Mouse (Mus musculus): ENCODE results near the gene R3hdm4.

Gene R3hdm4

DNA sequence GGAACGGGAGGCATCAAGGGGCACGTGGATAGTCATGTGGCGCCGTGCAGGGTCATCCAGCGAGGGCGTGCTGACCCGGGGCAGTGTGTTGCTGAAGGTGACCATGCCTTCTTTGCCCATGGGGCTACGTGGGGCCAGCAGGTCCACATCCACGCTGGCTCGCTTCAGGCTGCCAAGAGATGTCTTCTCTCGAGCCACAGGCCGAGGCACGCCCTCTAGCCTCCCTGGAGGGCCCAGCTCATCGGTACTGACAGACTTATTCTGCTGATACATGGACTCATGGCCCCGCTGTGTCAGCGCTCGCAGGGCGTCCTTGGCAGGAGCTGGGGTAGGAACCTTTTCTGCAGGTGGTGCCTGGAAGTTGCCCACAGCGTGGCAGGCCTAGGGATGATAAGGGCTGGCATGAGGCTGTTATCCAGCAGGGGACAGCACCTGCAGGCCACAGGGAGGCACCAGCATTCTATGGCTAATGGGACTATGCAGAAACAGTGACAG lies 55.2 kb downstream of the R3hdm4 start:
- no peak for DNase-seq (ENCODE audit: low spot score)

DNA sequence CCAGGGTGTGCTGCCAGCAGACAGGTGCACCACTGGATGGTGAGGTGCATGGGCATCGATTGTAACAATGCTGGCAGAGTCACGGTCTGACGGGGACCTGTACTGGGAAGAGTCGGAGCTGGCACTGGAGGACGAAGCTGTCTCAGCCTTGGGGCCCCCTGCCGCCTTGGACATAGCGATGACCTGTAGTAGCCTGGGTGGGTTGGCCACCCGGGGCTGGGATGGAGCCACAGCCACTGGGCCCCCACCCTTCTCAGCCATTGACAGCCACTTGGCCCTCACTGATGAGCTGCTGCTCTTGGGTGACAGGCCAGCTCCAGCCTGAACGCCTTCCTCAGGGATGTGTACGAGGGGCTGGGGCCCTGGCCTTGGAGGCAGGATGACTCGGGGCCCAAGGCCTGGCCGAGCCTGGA lies 55.8 kb downstream of the R3hdm4 start:
- DNase-seq (ENCODE audit: low spot score): no peak

DNA sequence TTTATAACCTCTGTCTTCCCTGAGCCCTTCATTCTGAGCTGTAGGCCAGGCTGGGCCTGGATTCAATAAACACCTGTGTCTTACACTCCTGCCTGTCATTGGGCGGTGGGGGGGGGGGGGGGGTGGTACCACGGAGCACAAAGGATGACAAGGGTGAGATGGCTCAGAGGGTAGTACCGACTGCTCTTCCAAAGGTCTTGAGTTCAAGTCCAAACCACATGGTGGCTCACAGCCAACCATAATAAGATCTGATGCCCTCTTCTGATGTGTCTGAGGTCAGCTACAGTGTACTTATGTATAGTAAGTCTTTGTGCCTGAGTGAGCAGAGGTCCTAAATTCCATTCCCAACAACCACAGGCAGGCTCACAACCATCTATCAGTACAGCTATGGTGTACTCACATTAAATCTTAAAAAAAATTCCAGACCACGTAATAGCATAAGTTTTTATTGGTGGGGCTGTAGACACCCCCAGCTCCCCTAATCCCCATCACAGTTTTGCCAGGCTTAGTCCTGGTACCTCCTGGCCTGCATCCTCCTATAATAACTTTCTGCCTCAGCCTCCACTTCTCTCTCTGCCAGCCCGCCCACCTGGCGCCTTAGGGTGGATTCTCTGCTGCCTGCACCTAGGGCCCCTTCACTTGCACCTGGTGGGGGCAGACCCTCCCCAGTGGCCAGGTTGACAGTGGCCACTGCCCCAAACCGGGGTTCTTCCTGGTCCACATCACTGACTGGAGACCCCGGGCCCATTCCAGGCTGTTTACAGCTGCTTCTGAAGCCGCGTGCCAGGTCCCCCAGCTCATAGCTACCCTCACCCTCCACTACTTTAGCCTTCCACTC lies 56.4 kb downstream of the R3hdm4 start:
- no peak for DNase-seq (ENCODE audit: low spot score)

DNA sequence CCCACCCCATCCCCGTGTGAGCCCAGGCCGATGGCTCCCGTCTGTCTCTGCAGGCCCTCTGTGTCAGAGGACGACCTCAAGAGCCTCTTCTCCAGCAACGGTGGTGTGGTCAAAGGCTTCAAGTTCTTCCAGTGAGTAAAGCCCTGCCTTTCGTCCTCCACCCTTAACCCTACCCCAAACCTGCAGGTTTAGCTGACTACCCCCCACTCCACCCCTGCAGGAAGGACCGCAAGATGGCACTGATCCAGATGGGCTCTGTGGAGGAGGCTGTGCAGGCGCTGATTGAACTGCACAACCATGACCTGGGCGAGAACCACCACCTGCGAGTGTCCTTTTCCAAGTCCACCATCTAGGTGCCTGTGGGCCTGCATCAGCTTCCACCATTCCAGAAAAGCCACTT lies 58.1 kb downstream of the R3hdm4 start:
- no peak for DNase-seq (ENCODE audit: low spot score)

DNA sequence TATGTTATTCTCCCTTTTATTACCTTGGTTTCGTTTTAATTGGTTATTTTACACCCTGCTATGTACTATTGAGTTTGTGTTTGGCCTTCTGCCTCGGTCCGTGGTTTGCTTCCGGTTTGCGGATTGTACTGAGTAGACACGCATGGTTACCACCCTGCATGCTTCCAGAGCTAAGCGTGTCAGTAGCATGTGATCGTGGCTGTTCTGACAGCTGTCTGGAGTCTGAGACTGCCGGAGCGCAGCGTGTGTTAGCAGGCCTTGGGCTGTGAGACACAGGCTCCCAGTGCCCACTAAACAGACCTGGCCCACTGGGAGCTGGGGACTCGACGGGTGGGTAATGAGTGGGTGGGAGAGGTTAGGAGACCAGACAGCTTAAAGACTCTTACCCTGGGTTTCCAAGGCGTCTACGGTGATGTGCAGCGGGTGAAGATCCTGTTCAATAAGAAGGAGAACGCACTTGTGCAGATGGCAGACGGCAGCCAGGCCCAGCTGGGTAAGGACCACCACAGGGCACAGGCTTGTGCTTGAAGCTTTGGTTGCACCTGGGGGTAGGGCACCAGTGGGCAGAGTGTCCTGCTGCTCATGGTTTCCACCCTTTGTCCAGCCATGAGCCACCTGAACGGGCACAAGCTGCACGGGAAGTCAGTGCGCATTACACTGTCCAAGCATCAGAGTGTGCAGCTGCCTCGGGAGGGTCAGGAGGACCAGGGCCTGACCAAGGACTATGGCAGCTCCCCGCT lies 58.8 kb downstream of the R3hdm4 start:
- no peak for DNase-seq (ENCODE audit: low spot score)

DNA sequence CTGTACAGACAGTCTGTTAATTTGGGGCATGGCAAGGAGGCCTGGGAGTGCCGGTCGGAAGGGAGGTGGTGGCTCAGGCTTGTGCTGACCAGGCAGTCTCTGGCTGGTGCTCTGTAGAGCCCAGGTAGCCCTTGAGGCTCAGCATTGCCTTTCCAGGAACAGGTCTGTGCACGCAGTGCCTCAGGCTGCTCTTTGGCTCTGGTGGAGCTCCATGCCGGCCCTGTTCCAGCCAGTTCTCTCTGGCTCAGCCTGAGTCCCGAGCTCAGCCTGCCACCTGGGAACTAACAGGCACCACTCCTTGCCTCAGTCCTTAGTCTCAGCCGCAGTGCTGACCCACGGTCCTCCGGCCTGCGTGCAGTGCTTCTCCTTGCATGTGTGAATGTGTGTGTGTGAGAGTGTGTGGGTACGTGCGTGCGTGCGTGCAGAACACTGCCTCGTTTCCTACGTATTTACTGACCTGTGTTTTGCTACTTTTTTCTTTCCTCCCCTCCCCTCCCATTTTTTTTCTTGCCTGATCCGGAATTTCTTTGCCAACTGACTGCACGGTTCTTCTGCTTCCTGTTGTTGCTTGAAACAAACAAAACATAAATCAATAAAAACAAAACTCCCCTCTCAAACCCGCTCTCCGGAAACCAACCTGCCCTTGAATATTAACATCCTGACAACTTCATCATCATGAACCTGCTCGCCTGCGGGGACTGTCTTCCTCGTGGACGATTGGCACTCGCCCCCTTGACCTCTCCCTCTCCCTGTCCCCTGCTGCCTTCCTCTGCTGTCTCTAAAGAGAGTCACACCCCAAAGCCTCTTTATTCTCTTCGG lies 59.6 kb downstream of the R3hdm4 start:
- no peak for DNase-seq (ENCODE audit: low spot score)

DNA sequence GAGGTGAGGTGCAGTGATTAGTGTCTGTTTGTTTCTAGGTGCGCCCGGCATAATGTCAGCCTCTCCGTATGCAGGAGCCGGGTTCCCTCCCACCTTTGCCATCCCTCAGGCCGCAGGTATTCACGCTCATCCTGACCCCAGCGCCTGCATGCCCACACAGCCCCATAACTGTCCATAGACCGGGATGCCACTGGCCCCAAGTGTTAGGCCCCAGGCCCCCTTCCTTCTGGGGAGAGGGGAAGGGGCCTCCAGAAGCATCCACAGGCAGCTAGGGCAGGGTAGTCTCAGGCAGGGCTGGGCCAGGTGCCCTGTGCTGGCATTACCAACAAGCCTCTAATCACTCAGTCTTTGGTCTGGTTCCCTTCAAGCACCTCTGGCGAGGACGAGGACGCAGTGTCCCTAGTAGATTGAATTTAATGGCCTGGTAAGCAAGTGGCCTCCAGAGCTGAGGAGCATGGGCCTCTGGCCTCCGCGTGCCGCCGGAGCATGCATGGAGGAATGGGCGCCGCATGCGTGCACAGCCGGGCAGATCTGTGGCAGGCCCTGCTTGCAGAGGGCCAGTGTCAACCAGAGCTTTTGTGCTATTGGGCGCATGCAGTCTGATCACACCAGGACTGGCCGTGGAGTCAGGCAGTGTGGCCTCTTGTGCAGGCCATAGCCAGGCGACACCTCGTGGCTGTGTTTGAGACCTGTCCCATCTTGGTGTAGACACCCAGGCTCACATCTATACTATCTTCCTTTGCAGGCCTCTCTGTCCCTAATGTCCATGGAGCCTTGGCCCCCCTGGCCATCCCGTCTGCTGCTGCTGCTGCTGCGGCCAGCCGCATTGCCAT lies 60.7 kb downstream of the R3hdm4 start:
- DNase-seq (ENCODE audit: low spot score): no peak

Measured in left cerebral cortex, adult 11 months (tissue).